Comparison of ENCODE assay signal across 8 mouse cellular contexts in genomic region chr13:45965594-45966432, GRCm38 (mm10). TPM values are rescaled to one million over a fixed set of nuclear protein-coding genes. Genes with fewer than 3 reads are reported as not detected.
A peak's percentile ranks its signal among the peaks of the same experiment; 100 is the strongest.
DNase-seq lines count a peak whose midpoint lies in the region; ATAC-seq and TF ChIP-seq lines count a peak whose summit lies in the region.

No protein-coding gene starts in this region.

- H3K36me3 ChIP-seq in liver, adult 2 months (ENCODE audit: control insufficient read depth, insufficient read depth, low read length), result no peaks in the 10 kb centered on the region
- no peaks in the 10 kb centered on the region for H3K36me3 ChIP-seq in forebrain, embryonic 10.5 days (replicated peaks)
- no peaks in the 10 kb centered on the region for H3K36me3 ChIP-seq in lung, embryonic 14.5 days (ENCODE audit: insufficient read depth)
- H3K36me3 ChIP-seq in neural tube, embryonic 15.5 days, result no peaks in the 10 kb centered on the region

- no peaks in the 10 kb centered on the region for H3K27me3 ChIP-seq in liver, adult 2 months (ENCODE audit: control insufficient read depth, insufficient read depth, low read length)
- H3K27me3 ChIP-seq in forebrain, embryonic 10.5 days (ENCODE audit: poor library complexity, severe bottlenecking), result peaks cover 52% of the 10 kb centered on the region
- no peaks in the 10 kb centered on the region for H3K27me3 ChIP-seq in lung, embryonic 14.5 days (ENCODE audit: insufficient read depth, low read length)
- 0 out of 2 replicates have a peak, but pooled peaks cover 3% of the 10 kb centered on the region for H3K27me3 ChIP-seq in neural tube, embryonic 15.5 days (replicated peaks)

- peaks cover 4% of the 10 kb centered on the region; the same call in 1 of the 2 replicates for H3K79me2 ChIP-seq in liver, adult 2 months (ENCODE audit: control insufficient read depth, insufficient read depth, low read length)

- H3K27ac ChIP-seq in liver, adult 2 months (replicated peaks; ENCODE audit: insufficient read depth, low read depth, low read length), result peak overlapping the region; percentile 68
- peak overlapping the region; percentile 93 for H3K27ac ChIP-seq in forebrain, embryonic 10.5 days
- H3K27ac ChIP-seq in lung, embryonic 14.5 days (ENCODE audit: low read depth), result peak overlapping the region; percentile 96
- peak overlapping the region; percentile 97 for H3K27ac ChIP-seq in neural tube, embryonic 15.5 days (replicated peaks)

- peak overlapping the region; percentile 80 for H3K4me2 ChIP-seq in lung, embryonic 14.5 days
- peak overlapping the region; percentile 92 for H3K4me2 ChIP-seq in neural tube, embryonic 15.5 days

- TF ChIP-seq POLR2A in liver, adult 2 months (IDR thresholded peaks at IDR 0.05; ENCODE audit: extremely low read depth, insufficient read depth, low read length), result no peak

- under 1% methylated on average over 41 of the region's 41 CpGs for WGBS in liver, adult 2 months
- WGBS in forebrain, embryonic 10.5 days, result under 1% methylated on average over 41 of the region's 41 CpGs
- under 1% methylated on average over 41 of the region's 41 CpGs for WGBS in lung, embryonic 14.5 days
- WGBS in neural tube, embryonic 15.5 days, result under 1% methylated on average over 41 of the region's 41 CpGs

- H3K9me3 ChIP-seq in forebrain, embryonic 10.5 days, result no peaks in the 10 kb centered on the region
- H3K9me3 ChIP-seq in lung, embryonic 14.5 days (ENCODE audit: low read depth, low read length), result no peaks in the 10 kb centered on the region
- no peaks in the 10 kb centered on the region for H3K9me3 ChIP-seq in neural tube, embryonic 15.5 days (replicated peaks)

- peak overlapping the region; percentile 67 for H3K9ac ChIP-seq in liver, adult 2 months (ENCODE audit: low read depth, low read length)
- H3K9ac ChIP-seq in lung, embryonic 14.5 days, result peak overlapping the region; percentile 54
- H3K9ac ChIP-seq in neural tube, embryonic 15.5 days (replicated peaks), result peak overlapping the region; percentile 83

- 0 out of 2 replicates have a peak, but pooled peaks have one; percentile 11 for TF ChIP-seq CTCF in liver, adult 2 months (IDR thresholded peaks at IDR 0.05; ENCODE audit: low read depth, low read length)
- peak; percentile 36; the same call in 1 of the 2 replicates for TF ChIP-seq CTCF in lung, embryonic 14.5 days (IDR thresholded peaks at IDR 0.05; ENCODE audit: low read depth)

- DNase-seq in liver, adult 2 months (ENCODE audit: extremely low read depth, low read depth, low spot score), result peak; percentile 84
- DNase-seq in liver, result no peak
- peak; percentile 10 to 27 for DNase-seq in adrenal gland, postnatal 36 days
- DNase-seq in forebrain, embryonic 10.5 days (ENCODE audit: extremely low spot score, low spot score), result peak; percentile 66
- DNase-seq in lung, embryonic 14.5 days, result peak; percentile 49
- DNase-seq in layer of hippocampus, adult 9-10 months (ENCODE audit: low spot score), result no peak

- ATAC-seq in inflammation-experienced regulatory T-cells, adult 6 months, result peak; percentile 11
- peak; percentile 14; the same call in 1 of the 2 replicates for ATAC-seq in lung, embryonic 14.5 days (ENCODE audit: insufficient read depth)
- ATAC-seq in neural tube, embryonic 15.5 days (ENCODE audit: low FRiP score), result peak; percentile 10; the same call in 1 of the 2 replicates

- peaks cover 9% of the 10 kb centered on the region for H3K4me1 ChIP-seq in liver, adult 2 months (ENCODE audit: control insufficient read depth, insufficient read depth, low read length)
- peaks cover 52% of the 10 kb centered on the region for H3K4me1 ChIP-seq in forebrain, embryonic 10.5 days
- H3K4me1 ChIP-seq in lung, embryonic 14.5 days (ENCODE audit: insufficient read depth), result no peaks in the 10 kb centered on the region
- H3K4me1 ChIP-seq in neural tube, embryonic 15.5 days, result peaks cover 37% of the 10 kb centered on the region

- H3K4me3 ChIP-seq in liver, adult 2 months (ENCODE audit: insufficient read depth, low read depth, low read length), result peak overlapping the region; percentile 98
- H3K4me3 ChIP-seq in forebrain, embryonic 10.5 days, result peak overlapping the region; percentile 87
- H3K4me3 ChIP-seq in lung, embryonic 14.5 days (ENCODE audit: low read depth, low read length), result peak overlapping the region; percentile 87
- peak overlapping the region; percentile 83 for H3K4me3 ChIP-seq in neural tube, embryonic 15.5 days (replicated peaks)

RNA-seq across cellular contexts. Expression of gene Atxn1, which starts 1.0 kb away (rescaled TPM):
- total RNA-seq in liver, adult 2 months (2014; rRNA removed), result 7.8 and 8.7 TPM in 2 replicates
- polyA plus RNA-seq in liver, adult 2 months (2012; rRNA removed), result 7.7 and 8.3 TPM in 2 replicates
- total RNA-seq in adrenal gland, postnatal 36 days (2021), result 10 to 100 TPM; 36.1 to 52.4 TPM
- polyA plus RNA-seq in forebrain, embryonic 10.5 days (2016; fragmentation: Nextera tagmentation; extraction: Ambion mirVana), result 1.6 and 2.2 TPM in 2 replicates
- 10 to 100 TPM; 35.9 to 51.1 (median 39.1) TPM for polyA plus RNA-seq in inflammation-experienced regulatory T-cells, adult 6 months (2017; shearing (Covaris generic))
- 3.9 and 6.4 TPM in 2 replicates for polyA plus RNA-seq in lung, embryonic 14.5 days (2014; fragmentation: Nextera tagmentation; extraction: Ambion mirVana)
- polyA plus RNA-seq in neural tube, embryonic 15.5 days (2015; fragmentation: Nextera tagmentation; extraction: Ambion mirVana), result 9.4 and 9.5 TPM in 2 replicates

Comparison
In these comparisons a context has a peak if more than half of its experiments do, and no peak if none do; other contexts are left out.
1. DNase-seq: peak in liver, adult 2 months (single experiment), adrenal gland, postnatal 36 days (2 of 2), forebrain, embryonic 10.5 days (single experiment) and lung, embryonic 14.5 days (single experiment); none in liver (single experiment) and layer of hippocampus, adult 9-10 months (single experiment).
2. Peak in every context shown above with its lines, with median percentiles within 50 percentile points of each other: H3K27ac ChIP-seq, H3K4me3 ChIP-seq, H3K9ac ChIP-seq and ATAC-seq.